Mouse (Mus musculus) erythroid progenitor cell, adult 5-6 weeks (primary cell): ENCODE measurements around the gene Mdm2. TPM values are rescaled to one million over a fixed set of nuclear protein-coding genes. Genes with fewer than 3 reads are reported as not detected.

Experiments used
- ATAC-seq: replicated peaks from 2 replicates; pipeline ENCODE4 v1.8.0; 2016; ENCODE audit warnings: moderate number of reproducible peaks, mild to moderate bottlenecking, moderate TSS enrichment, inconsistent platforms; ENCODE audit not compliant: poor library complexity, low FRiP score, severe bottlenecking
- total RNA-seq, 2 experiments: library from RNA; stranded (forward) in 1 of 2; stranded (reverse) in 1 of 2; fragments of 150-400 nt in 1 of 2; fragments of 186-747, 209-891 nt in 1 of 2; gene quantifications; 2 replicates each; pipeline versions ENCODE4 v1.2.3 to v1.2.4; 2015 to 2017; ENCODE audit warnings: low replicate concordance in 2 of 2

Gene Mdm2
- total RNA-seq, 2 experiments from 2014 or later, result 82.0 to 84.7 TPM

GRCm38 (mm10) chr10:117651587-117652377 lies 58.8 kb downstream of the Mdm2 start:
- ATAC-seq, result no peak

- ATAC-seq, result no peak
Measured at GRCm38 (mm10) chr10:117650725-117651124, 59.8 kb downstream of the Mdm2 start.

- no peak for ATAC-seq
Measured at GRCm38 (mm10) chr10:117650042-117650655, 60.4 kb downstream of the Mdm2 start.

GRCm38 (mm10) chr10:117649292-117650041 lies 61.1 kb downstream of the Mdm2 start:
- no peak for ATAC-seq

GRCm38 (mm10) chr10:117648643-117649042 lies 61.9 kb downstream of the Mdm2 start:
- ATAC-seq, result no peak

GRCm38 (mm10) chr10:117647964-117648472 lies 62.5 kb downstream of the Mdm2 start:
- no peak for ATAC-seq

- ATAC-seq, result no peak
Measured at GRCm38 (mm10) chr10:117647158-117647505, 63.4 kb downstream of the Mdm2 start.

GRCm38 (mm10) chr10:117646482-117647157 lies 63.9 kb downstream of the Mdm2 start:
- no peak for ATAC-seq

- ATAC-seq, result no peak
Measured at GRCm38 (mm10) chr10:117645487-117645964, 65.0 kb downstream of the Mdm2 start.

- ATAC-seq, result no peak
Measured at GRCm38 (mm10) chr10:117644828-117645227, 65.7 kb downstream of the Mdm2 start.

GRCm38 (mm10) chr10:117644429-117644748 lies 66.2 kb downstream of the Mdm2 start:
- ATAC-seq, result no peak

GRCm38 (mm10) chr10:117643711-117644428 lies 66.7 kb downstream of the Mdm2 start:
- ATAC-seq, result no peak

GRCm38 (mm10) chr10:117643302-117643701 lies 67.3 kb downstream of the Mdm2 start:
- ATAC-seq, result no peak

- no peak for ATAC-seq
Measured at GRCm38 (mm10) chr10:117642491-117643262, 67.9 kb downstream of the Mdm2 start.

GRCm38 (mm10) chr10:117642201-117642450 lies 68.4 kb downstream of the Mdm2 start:
- no peak for ATAC-seq

GRCm38 (mm10) chr10:117641400-117642200 lies 69.0 kb downstream of the Mdm2 start:
- no peak for ATAC-seq

GRCm38 (mm10) chr10:117640595-117641078 lies 69.9 kb downstream of the Mdm2 start:
- no peak for ATAC-seq
